Mouse (Mus musculus): Measurements from ENCODE around the gene Lrmda. TPM values are rescaled to one million over a fixed set of nuclear protein-coding genes. Genes with fewer than 3 reads are reported as not detected.
A peak's percentile ranks its signal among the peaks of the same experiment; 100 is the strongest.

The Lrmda gene
- polyA plus RNA-seq, 1 experiment = not detected

- no peak overlapping the region for H3K27ac ChIP-seq (ENCODE audit: insufficient read depth, low read length)
- H3K4me1 ChIP-seq (ENCODE audit: control insufficient read depth, insufficient read depth, low read length) = peaks cover 7% of the 10 kb centered on the region
- no peak overlapping the region for H3K4me3 ChIP-seq (ENCODE audit: insufficient read depth, low read length)
- TF ChIP-seq POLR2A (IDR thresholded peaks at IDR 0.05; ENCODE audit: low read depth, low read length) (no peak), CTCF (IDR thresholded peaks at IDR 0.05; ENCODE audit: borderline replicate concordance, insufficient read depth, low read length) (no peak)
Measured at GRCm38 (mm10) chr14:22589503-22590215, 570.1 kb downstream of the Lrmda start.

GRCm38 (mm10) chr14:22591186-22591585 lies 571.7 kb downstream of the Lrmda start:
- no peak overlapping the region for H3K27ac ChIP-seq (ENCODE audit: insufficient read depth, low read length)
- no peak overlapping the region for H3K4me3 ChIP-seq (ENCODE audit: insufficient read depth, low read length)
- no peak for TF ChIP-seq POLR2A (IDR thresholded peaks at IDR 0.05; ENCODE audit: low read depth, low read length)
- TF ChIP-seq CTCF (IDR thresholded peaks at IDR 0.05; ENCODE audit: borderline replicate concordance, insufficient read depth, low read length) = no peak
- peaks cover 7% of the 10 kb centered on the region for H3K4me1 ChIP-seq (ENCODE audit: control insufficient read depth, insufficient read depth, low read length)

GRCm38 (mm10) chr14:22597508-22597907 lies 578.0 kb downstream of the Lrmda start:
- H3K27ac ChIP-seq (ENCODE audit: insufficient read depth, low read length) = peak overlapping the region; percentile 80
- no peak overlapping the region for H3K4me3 ChIP-seq (ENCODE audit: insufficient read depth, low read length)
- no peak for TF ChIP-seq CTCF (IDR thresholded peaks at IDR 0.05; ENCODE audit: borderline replicate concordance, insufficient read depth, low read length)
- no peak for TF ChIP-seq POLR2A (IDR thresholded peaks at IDR 0.05; ENCODE audit: low read depth, low read length)
- H3K4me1 ChIP-seq (ENCODE audit: control insufficient read depth, insufficient read depth, low read length) = peaks cover 3% of the 10 kb centered on the region; the same call in 1 of the 2 replicates

GRCm38 (mm10) chr14:22598638-22599037 lies 579.1 kb downstream of the Lrmda start:
- Histone ChIP-seq H3K4me1 (ENCODE audit: control insufficient read depth, insufficient read depth, low read length) (peaks cover 4% of the 10 kb centered on the region; the same call in 1 of the 2 replicates), H3K27ac (ENCODE audit: insufficient read depth, low read length) (peak overlapping the region; percentile 77; the same call in 1 of the 2 replicates), H3K4me3 (ENCODE audit: insufficient read depth, low read length) (no peak overlapping the region)
- TF ChIP-seq POLR2A (IDR thresholded peaks at IDR 0.05; ENCODE audit: low read depth, low read length) (no peak), CTCF (IDR thresholded peaks at IDR 0.05; ENCODE audit: borderline replicate concordance, insufficient read depth, low read length) (no peak)

- H3K4me1 ChIP-seq (ENCODE audit: control insufficient read depth, insufficient read depth, low read length) = peaks cover 4% of the 10 kb centered on the region; the same call in 1 of the 2 replicates
- no peak overlapping the region for H3K27ac ChIP-seq (ENCODE audit: insufficient read depth, low read length)
- no peak overlapping the region for H3K4me3 ChIP-seq (ENCODE audit: insufficient read depth, low read length)
- TF ChIP-seq POLR2A (IDR thresholded peaks at IDR 0.05; ENCODE audit: low read depth, low read length) (no peak), CTCF (IDR thresholded peaks at IDR 0.05; ENCODE audit: borderline replicate concordance, insufficient read depth, low read length) (no peak)
Measured at GRCm38 (mm10) chr14:22600166-22600565, 580.7 kb downstream of the Lrmda start.

GRCm38 (mm10) chr14:22602308-22602707 lies 582.8 kb downstream of the Lrmda start:
- Histone ChIP-seq H3K4me1 (ENCODE audit: control insufficient read depth, insufficient read depth, low read length) (peaks cover 2% of the 10 kb centered on the region; the same call in 1 of the 2 replicates), H3K4me3 (ENCODE audit: insufficient read depth, low read length) (no peak overlapping the region), H3K27ac (ENCODE audit: insufficient read depth, low read length) (peak overlapping the region; percentile 41; the same call in 1 of the 2 replicates)
- TF ChIP-seq CTCF (IDR thresholded peaks at IDR 0.05; ENCODE audit: borderline replicate concordance, insufficient read depth, low read length) (no peak), POLR2A (IDR thresholded peaks at IDR 0.05; ENCODE audit: low read depth, low read length) (no peak)

GRCm38 (mm10) chr14:22608599-22608998 lies 589.1 kb downstream of the Lrmda start:
- TF ChIP-seq POLR2A (IDR thresholded peaks at IDR 0.05; ENCODE audit: low read depth, low read length) = no peak
- no peak for TF ChIP-seq CTCF (IDR thresholded peaks at IDR 0.05; ENCODE audit: borderline replicate concordance, insufficient read depth, low read length)
- H3K4me1 ChIP-seq (ENCODE audit: control insufficient read depth, insufficient read depth, low read length) = peaks cover 6% of the 10 kb centered on the region; the same call in 1 of the 2 replicates
- no peak overlapping the region for H3K4me3 ChIP-seq (ENCODE audit: insufficient read depth, low read length)
- 0 out of 2 replicates have a peak overlapping the region, but pooled peaks have one; percentile 12 for H3K27ac ChIP-seq (ENCODE audit: insufficient read depth, low read length)

GRCm38 (mm10) chr14:22609261-22610245 lies 590.0 kb downstream of the Lrmda start:
- H3K4me3 ChIP-seq (ENCODE audit: insufficient read depth, low read length) = no peak overlapping the region
- no peak for TF ChIP-seq CTCF (IDR thresholded peaks at IDR 0.05; ENCODE audit: borderline replicate concordance, insufficient read depth, low read length)
- TF ChIP-seq POLR2A (IDR thresholded peaks at IDR 0.05; ENCODE audit: low read depth, low read length) = no peak
- H3K27ac ChIP-seq (ENCODE audit: insufficient read depth, low read length) = peak overlapping the region; percentile 86
- peaks cover 6% of the 10 kb centered on the region; the same call in 1 of the 2 replicates for H3K4me1 ChIP-seq (ENCODE audit: control insufficient read depth, insufficient read depth, low read length)

GRCm38 (mm10) chr14:22611011-22611410 lies 591.5 kb downstream of the Lrmda start:
- no peak overlapping the region for H3K27ac ChIP-seq (ENCODE audit: insufficient read depth, low read length)
- no peak for TF ChIP-seq POLR2A (IDR thresholded peaks at IDR 0.05; ENCODE audit: low read depth, low read length)
- no peak for TF ChIP-seq CTCF (IDR thresholded peaks at IDR 0.05; ENCODE audit: borderline replicate concordance, insufficient read depth, low read length)

More at GRCm38 (mm10) chr14:22611011-22611410, 591.5 kb downstream of the Lrmda start:
- Histone ChIP-seq H3K4me1 (ENCODE audit: control insufficient read depth, insufficient read depth, low read length) (peaks cover 6% of the 10 kb centered on the region; the same call in 1 of the 2 replicates), H3K4me3 (ENCODE audit: insufficient read depth, low read length) (no peak overlapping the region)
